Mouse (Mus musculus): ENCODE data around the gene Agtpbp1. TPM values are rescaled to one million over a fixed set of nuclear protein-coding genes. Genes with fewer than 3 reads are reported as not detected.
"Not testable (repeated sequence)": the region's sequence is repeated elsewhere in the genome, so short reads cannot be mapped to it uniquely, and the experiment has no call there.

Agtpbp1 gene
- total RNA-seq, 2 experiments from 2014 or later, result 353 to 356 TPM

DNA sequence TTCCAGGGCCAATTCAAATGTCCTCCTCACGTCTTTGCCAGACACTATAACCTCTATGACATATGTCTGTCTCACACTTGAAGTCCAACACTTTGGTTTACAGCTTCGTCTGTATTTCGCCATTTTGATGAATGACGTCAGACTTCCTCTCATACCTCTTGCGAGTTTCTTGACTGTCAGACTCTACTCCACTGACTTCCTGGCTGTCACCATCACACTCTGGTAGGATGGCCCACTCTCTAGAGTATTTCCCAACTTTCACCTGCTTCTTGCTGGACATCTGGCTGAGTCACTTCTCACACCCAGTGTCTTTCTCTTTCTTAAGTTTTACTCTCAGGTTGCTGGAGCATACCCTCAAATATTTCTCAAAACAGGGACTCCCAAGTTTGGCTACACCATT, 98.8 kb downstream of the Agtpbp1 start:
- no peak for DNase-seq (ENCODE audit: low spot score in 2 of 2)

DNA sequence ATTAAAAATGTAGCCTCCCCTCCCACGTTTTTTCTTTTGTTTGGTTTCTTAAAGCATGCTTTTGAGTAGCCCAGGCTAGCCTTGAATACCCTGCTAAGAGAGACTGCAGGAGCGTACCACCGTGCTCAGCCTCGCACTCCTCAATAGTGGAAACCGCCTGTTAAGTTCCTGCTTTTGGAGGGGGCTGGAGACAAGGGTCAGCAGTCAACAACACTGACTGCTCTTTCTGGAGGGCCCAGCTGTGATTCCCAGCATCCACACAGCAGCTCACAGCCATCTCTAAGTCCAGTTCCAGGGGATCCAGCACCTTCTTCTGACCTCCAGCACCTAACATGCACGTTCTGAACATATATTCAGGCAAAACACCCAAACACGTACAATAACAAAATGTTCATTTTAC, 99.6 kb downstream of the Agtpbp1 start:
- DNase-seq (ENCODE audit: low spot score in 2 of 2), result no peak

DNA sequence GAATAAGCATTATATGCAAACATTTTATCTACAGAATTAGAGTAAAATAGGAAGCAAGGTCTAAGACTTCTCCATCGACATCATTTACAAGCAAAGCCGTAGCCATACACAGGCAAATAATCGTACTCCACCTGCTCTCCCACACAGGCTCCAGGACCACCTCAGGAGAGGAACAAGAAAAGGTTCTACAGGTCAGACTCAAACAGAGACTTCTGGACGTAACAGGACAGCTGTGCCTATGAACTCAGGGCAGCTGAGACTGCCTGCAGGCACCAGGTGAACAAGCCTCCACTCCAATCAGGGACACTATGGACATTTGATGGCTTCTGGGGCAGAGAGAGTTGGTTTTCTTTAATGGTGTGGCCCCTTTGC, 103.6 kb downstream of the Agtpbp1 start:
- no peak for DNase-seq (ENCODE audit: low spot score in 2 of 2)

- peak; percentile 22 to 58 for DNase-seq (ENCODE audit: low spot score in 2 of 2)
These were observed 104.2 kb downstream of the Agtpbp1 start for GRCm38 (mm10) chr13:59480599-59481483.

- DNase-seq (ENCODE audit: low spot score in 2 of 2), result not testable (repeated sequence)
These were observed 107.1 kb downstream of the Agtpbp1 start for GRCm38 (mm10) chr13:59477928-59478327.

DNA sequence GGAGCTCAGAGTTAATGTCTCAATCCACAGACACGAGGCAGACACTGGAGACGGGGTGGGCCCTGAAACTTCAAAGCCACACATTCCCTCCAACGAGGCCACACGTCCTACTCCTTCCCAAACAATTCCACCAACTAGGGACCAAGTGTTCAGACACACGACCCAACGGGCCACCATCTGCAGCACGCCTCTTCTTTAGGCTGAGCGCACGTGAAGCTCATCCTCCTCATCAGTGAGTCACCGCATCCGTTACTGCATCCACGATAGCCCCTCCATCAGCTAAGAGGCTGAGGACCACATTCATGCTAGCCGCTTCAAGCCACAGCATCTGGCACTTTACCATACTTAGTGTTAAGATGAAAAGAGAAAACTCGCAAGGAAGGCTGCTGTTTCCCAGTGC, 107.6 kb downstream of the Agtpbp1 start:
- DNase-seq (ENCODE audit: low spot score in 2 of 2), result no peak

- no peak for DNase-seq (ENCODE audit: low spot score in 2 of 2)
These were observed 110.1 kb downstream of the Agtpbp1 start for GRCm38 (mm10) chr13:59474973-59475372.

- no peak for DNase-seq (ENCODE audit: low spot score in 2 of 2)
These were observed 111.7 kb downstream of the Agtpbp1 start for GRCm38 (mm10) chr13:59473341-59473740.

DNA sequence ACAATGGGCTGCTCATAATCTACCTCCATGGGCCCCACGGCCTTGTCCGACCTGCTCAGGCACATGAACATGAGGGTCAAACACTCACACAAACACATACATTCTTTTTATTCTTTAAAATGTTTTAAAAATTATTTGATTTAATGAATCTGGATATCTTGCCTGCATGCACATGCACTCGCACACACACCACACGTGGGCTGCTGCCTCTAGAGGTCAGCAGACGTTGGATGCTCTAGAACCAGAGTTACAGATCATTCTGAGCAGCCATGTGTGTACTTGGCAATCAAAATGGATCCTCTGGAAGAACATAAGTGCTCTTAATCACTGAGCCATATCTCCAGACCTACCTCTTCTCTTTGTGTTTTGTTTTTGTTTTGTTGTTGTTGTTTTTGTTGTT, 112.8 kb downstream of the Agtpbp1 start:
- no peak for DNase-seq (ENCODE audit: low spot score in 2 of 2)

GRCm38 (mm10) chr13:59469701-59470100, 115.3 kb downstream of the Agtpbp1 start:
- DNase-seq (ENCODE audit: low spot score in 2 of 2), result no peak

DNA sequence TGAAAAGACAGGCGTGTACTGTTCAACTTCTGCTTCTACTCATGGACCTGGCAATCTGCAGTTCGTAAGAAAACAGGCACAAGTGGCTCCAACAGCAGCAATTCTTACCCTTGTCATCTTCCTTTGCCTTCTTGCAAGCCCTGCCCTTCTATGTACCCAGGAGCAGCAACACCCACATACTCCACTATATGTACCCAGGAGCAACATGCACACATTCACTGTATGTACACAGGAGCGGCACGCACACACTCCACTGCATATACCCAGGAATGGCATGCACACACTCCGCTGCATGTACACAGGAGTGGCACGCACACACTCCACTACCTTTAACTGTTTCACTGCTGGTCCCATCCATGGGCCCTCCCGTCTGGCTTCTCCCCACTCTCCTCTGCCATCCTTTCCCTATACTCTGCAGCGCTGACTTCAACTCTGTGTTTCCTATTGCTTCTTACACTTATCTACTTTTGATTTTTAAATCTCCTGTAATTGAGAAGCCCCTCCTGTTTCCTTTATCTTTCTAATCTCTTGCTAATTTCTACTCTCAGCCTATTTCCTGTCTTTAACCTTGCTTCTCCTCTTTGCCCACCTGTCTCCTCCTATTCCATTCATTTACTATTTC, 116.7 kb downstream of the Agtpbp1 start:
- DNase-seq (ENCODE audit: low spot score in 2 of 2), result no peak

DNA sequence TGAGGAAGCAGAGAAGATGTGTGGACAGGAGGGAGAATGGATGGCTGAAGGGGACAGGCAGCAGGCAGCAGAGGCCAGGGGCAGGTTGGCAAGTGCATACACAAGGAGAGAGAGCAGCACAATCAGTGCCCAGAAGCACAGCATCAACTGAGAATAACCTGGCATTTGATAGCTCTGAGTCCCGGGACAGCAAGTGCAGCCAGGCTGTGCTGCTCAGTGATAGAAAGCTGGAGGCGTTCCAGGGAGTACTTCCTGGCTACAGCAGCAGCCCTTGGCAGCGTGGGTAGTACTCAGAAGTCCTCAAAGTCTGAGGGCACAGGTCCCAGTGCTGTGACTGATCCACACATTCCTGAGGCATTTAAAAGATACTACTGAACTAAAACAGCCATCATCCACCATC, 117.4 kb downstream of the Agtpbp1 start:
- peak; percentile 29 to 81 for DNase-seq (ENCODE audit: low spot score in 2 of 2)

DNA sequence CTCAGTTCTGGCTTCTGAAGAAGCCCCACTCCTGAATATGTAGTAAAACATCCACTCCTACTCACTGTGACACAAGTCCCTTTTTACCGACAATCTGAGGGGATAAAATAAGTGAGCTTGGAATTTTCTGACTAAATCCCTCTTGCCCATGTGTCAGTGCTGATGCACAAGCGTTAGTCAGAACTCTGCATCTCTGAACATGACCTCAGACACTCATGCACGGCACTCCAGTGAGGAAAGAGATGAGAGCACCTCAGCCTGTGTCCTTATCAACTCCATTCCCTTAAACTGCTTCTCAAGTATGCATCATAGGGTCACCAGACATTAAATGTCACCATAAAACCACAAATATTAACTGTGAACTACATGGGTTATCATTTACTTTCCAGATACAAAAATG, 124.1 kb downstream of the Agtpbp1 start:
- no peak for DNase-seq (ENCODE audit: low spot score in 2 of 2)

DNA sequence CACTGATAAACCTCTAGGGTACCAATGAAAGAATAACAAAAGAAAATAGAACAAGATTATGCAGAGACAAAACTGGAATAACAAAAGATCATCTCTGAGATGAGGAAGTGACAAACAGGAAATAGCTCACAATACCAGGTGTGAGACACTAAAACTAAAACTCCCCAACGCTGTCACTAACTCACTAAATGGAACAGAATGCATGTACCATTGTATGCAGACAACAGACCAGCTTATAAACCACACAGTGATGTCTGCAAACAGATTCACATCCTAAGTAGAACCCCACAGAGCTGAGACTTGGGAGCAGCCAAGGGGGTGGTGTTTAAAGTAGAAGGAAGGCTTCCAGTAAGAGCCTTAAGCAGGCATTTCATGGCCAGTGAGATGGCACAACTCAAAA, 128.8 kb downstream of the Agtpbp1 start:
- no peak for DNase-seq (ENCODE audit: low spot score in 2 of 2)

DNA sequence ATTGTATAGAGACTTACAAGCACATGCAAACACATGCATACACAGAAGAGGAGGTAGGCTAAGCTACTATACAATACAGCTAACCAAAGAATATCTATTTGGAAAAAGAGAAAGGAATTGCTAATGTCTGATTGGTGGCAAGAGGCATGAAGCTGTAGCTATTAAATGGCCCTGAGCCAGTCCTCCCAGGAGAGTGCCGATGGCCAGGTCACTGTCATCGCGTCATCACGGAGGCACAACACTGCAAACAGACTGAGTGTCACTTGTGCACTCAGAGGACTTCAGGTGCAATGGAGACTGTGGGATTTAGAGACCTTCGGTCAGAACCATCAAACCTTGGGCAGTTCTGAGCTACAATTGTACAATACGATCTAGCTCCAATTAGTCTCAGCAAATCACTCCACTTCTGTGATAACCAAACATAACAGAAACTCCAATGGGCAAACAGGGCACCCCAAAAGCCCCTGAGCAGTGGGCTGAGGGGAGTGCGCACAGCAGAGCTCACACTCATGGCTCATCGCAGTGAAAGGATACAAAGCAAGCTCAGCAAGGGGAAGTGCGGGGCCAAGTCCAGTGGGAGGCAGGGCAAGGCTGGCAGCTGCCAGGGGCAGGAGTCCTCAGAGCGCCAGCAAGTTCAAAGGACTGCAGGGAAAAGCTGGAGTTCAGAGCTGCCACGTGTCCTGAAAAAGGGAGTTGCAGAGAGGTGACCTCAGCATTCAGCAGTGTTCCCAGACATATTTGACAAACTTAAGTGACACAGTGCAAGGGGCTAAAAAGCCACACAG, 130.8 kb downstream of the Agtpbp1 start:
- no peak for DNase-seq (ENCODE audit: low spot score in 2 of 2)

GRCm38 (mm10) chr13:59453582-59453981, 131.4 kb downstream of the Agtpbp1 start:
- no peak for DNase-seq (ENCODE audit: low spot score in 2 of 2)

DNA sequence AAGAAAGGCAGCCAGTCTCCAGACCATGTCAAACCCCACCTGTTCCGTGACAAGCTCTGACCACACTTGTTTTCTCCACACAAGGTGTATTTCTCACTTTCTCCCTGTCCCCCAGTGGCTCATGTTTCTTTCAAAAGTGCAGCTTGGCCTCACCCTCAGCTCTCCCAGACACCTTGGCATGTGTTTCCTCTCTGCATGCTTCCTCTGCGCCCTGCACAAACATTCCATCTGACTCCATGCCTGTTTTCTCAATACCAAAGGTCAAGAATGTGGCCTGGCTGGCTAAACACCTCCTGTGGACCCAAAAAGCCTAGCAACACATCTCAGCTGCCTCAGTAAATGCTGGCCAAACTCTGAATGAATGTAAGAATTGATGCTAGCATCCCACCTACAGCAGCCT, 132.0 kb downstream of the Agtpbp1 start:
- DNase-seq (ENCODE audit: low spot score in 2 of 2), result no peak

- no peak for DNase-seq (ENCODE audit: low spot score in 2 of 2)
These were observed 134.2 kb downstream of the Agtpbp1 start for GRCm38 (mm10) chr13:59450840-59451239.

DNA sequence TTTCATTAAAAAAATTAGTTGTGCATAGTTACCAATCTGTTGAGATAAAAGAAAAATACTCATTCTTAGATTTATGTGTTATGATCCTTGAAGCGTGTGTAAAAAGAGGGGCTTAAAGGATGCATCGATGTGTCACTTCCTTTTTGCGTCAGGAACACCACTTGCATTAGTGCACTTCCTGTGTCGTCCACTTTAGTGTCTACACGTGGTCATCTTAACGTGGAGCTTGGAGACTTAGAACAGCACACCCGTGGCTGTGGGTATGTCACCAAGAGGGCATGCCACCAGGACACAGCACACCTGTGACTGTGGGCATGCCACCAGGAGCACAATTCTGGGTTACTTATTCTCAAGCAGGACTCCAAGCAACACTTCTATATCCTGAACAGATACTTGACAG, 137.9 kb downstream of the Agtpbp1 start:
- no peak for DNase-seq (ENCODE audit: low spot score in 2 of 2)

- no peak for DNase-seq (ENCODE audit: low spot score in 2 of 2)
These were observed 139.8 kb downstream of the Agtpbp1 start for GRCm38 (mm10) chr13:59445179-59445578.

GRCm38 (mm10) chr13:59444371-59444770, 140.7 kb downstream of the Agtpbp1 start:
- DNase-seq (ENCODE audit: low spot score in 2 of 2), result no peak

DNA sequence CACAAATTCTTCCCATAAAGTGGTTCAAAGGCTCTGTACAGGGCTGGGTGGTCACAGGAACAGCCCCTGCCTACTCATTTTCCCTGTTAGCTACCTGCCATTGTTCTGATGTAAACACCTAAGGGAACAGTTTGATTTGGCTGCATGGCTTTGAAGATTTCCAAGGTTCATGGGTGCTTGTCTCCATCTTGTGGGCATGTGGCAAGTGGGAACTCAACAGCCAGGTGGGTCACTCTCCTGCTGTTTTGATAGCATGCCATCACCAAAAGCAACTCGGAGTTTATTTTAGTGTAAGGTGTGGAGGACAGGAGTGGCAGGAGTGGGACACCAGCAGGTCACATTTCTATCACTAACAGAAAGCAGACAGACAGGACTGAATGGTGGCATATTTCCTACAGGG, 145.3 kb downstream of the Agtpbp1 start:
- no peak for DNase-seq (ENCODE audit: low spot score in 2 of 2)
